Mouse (Mus musculus) liver, postnatal 0 days (tissue): ENCODE measurements around the gene Stk11.

Experiments
- CTCF ChIP-seq: sonication (generic); IDR thresholded peaks from 2 replicates; pipeline ENCODE4 v1.5.1; 2016; ENCODE audit warnings: antibody characterized with exemption, low read depth
- EP300 ChIP-seq: IDR thresholded peaks from 2 replicates; pipeline ENCODE4 v1.6.1; 2016; ENCODE audit warnings: antibody characterized with exemption, low read depth, mild to moderate bottlenecking

DNA sequence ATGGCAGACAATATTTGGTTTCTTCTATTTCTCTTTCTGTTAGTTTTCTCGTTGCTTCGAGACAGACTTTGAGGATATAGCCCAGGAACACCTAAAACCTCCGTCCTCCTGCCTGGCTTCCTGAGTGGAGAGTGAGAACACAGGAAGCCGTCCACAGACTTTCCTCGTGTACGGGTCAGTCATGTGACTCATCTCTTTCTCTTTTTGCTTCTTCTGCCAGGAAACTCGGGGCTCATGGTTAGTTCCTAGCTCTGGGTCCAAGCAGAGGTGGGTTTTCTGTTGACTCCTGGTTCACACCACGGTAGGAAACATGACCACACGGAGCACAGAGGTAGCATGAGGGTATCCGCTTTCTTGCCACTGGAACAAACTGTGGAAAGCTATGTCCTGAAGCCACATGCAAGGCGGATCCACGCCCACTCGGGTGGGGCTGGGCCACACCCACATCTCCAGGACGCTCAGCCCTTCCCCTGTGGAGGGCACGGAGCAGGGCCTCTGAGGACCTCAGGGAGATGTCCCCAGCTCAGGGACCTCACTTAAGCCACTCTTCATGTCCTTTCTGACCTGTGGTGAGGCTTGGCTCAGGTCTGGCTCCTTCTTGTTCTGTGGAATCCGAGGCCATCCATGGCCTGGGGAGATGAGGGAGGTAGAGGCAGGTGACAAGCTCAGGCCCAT lies 35.1 kb upstream of the Stk11 start:
- TF ChIP-seq EP300 = no peak
- TF ChIP-seq CTCF = no peak
